ENCODE assay signal across 25 mouse cellular contexts in genomic region chr3:108494861-108495474, GRCm38 (mm10). TPM values are rescaled to one million over a fixed set of nuclear protein-coding genes. Genes with fewer than 3 reads are reported as not detected.
DNase-seq lines count a peak whose midpoint lies in the region; ATAC-seq lines count a peak whose summit lies in the region.
"Had no signal": no experiment of that assay in that cellular context is flagged by ENCODE, and none has a peak within 500 bp of the region (broad histone marks: within the 10 kb centered on the region; RNA-seq: fewer than 3 reads in every experiment).

No protein-coding gene starts in this region.

- DNase-seq in adrenal gland, postnatal 14 days = peak; percentile 30
- DNase-seq in adrenal gland, adult 18-20 months (ENCODE audit: low spot score in 2 of 2) = no peak
- peak; percentile 15 to 34 for DNase-seq in heart, postnatal 10 days
- no peak for DNase-seq in heart, adult 8-10 months (ENCODE audit: low spot score)
- DNase-seq in kidney, adult 9 months = peak; percentile 57
- DNase-seq in left cerebral cortex, postnatal 10 days (ENCODE audit: extremely low spot score in 1 of 2, low spot score in 2 of 2) = no peak
- DNase-seq: cerebellum, adult 18-20 months; cerebellum, postnatal 25 days; layer of hippocampus, postnatal 36 days; liver, embryonic 13.5 days; lung, adult 2 months; lung, postnatal 14 days; right cerebral cortex, postnatal 25 days had no signal

- intact Hi-C loops in heart, postnatal 10 days (cut with DNase I) = no loop called here
- intact Hi-C loops in left cerebral cortex, postnatal 10 days (cut with DNase I) = no loop called here

- H3K4me1 ChIP-seq in kidney, embryonic 14.5 days (ENCODE audit: control insufficient read depth, insufficient read depth, low read length) = no peaks in the 10 kb centered on the region
- peaks cover 5% of the 10 kb centered on the region; the same call in 1 of the 2 replicates for H3K4me1 ChIP-seq in brown adipose tissue, adult 24 weeks (ENCODE audit: control insufficient read depth, insufficient read depth, insufficient read length, low read length)
- H3K4me1 ChIP-seq: liver, embryonic 13.5 days had no signal

- no peak overlapping the region for H3K4me3 ChIP-seq in kidney, embryonic 14.5 days (ENCODE audit: low read length)
- no peak overlapping the region for H3K4me3 ChIP-seq in brown adipose tissue, adult 24 weeks (ENCODE audit: insufficient read depth, low read depth, low read length)
- H3K4me3 ChIP-seq: embryonic facial prominence, embryonic 12.5 days; heart, embryonic 10.5 days; limb, embryonic 12.5 days; liver, embryonic 13.5 days; midbrain, embryonic 12.5 days had no signal

- no peak overlapping the region for H3K9ac ChIP-seq in kidney, embryonic 14.5 days (ENCODE audit: low read depth, low read length)
- H3K9ac ChIP-seq: embryonic facial prominence, embryonic 12.5 days; limb, embryonic 12.5 days; liver, embryonic 13.5 days; midbrain, embryonic 12.5 days had no signal

- no peak for ATAC-seq in kidney, embryonic 14.5 days (ENCODE audit: low FRiP score, low TSS enrichment)

- 65% methylated on average over 9 of the region's 9 CpGs for WGBS in kidney, embryonic 14.5 days

- H3K27me3 ChIP-seq in kidney, embryonic 14.5 days (ENCODE audit: control insufficient read depth, insufficient read depth, low read length) = no peaks in the 10 kb centered on the region
- H3K27me3 ChIP-seq: embryonic facial prominence, embryonic 12.5 days; midbrain, embryonic 12.5 days had no signal

- no peaks in the 10 kb centered on the region for H3K36me3 ChIP-seq in kidney, embryonic 14.5 days (ENCODE audit: control insufficient read depth, insufficient read depth, low read length)
- H3K36me3 ChIP-seq: embryonic facial prominence, embryonic 12.5 days; heart, embryonic 10.5 days; limb, embryonic 12.5 days; liver, embryonic 13.5 days; midbrain, embryonic 12.5 days had no signal

- H3K4me2 ChIP-seq in kidney, embryonic 14.5 days (replicated peaks; ENCODE audit: low read depth, low read length) = no peak overlapping the region
- H3K4me2 ChIP-seq: limb, embryonic 12.5 days; liver, embryonic 13.5 days; midbrain, embryonic 12.5 days had no signal

- no peaks in the 10 kb centered on the region for H3K9me3 ChIP-seq in kidney, embryonic 14.5 days (ENCODE audit: control insufficient read depth, low read length)
- H3K9me3 ChIP-seq: embryonic facial prominence, embryonic 12.5 days; heart, embryonic 10.5 days; limb, embryonic 12.5 days; liver, embryonic 13.5 days; midbrain, embryonic 12.5 days had no signal

- H3K27ac ChIP-seq in kidney, embryonic 14.5 days (ENCODE audit: low read depth, low read length) = no peak overlapping the region
- peak overlapping the region; percentile 78 for H3K27ac ChIP-seq in brown adipose tissue, adult 24 weeks (replicated peaks; ENCODE audit: low read depth, low read length)
- H3K27ac ChIP-seq: embryonic facial prominence, embryonic 12.5 days; heart, embryonic 10.5 days; kidney, postnatal 0 days; limb, embryonic 12.5 days; liver, embryonic 13.5 days; midbrain, embryonic 12.5 days had no signal

RNA-seq across cellular contexts. Expression of gene 1700013F07Rik, which starts 39.0 kb away (rescaled TPM):
- total RNA-seq in adrenal gland, postnatal 14 days (2021) = not detected in 2 replicates
- total RNA-seq in adrenal gland, adult 18-20 months (2021) = not detected
- not detected for total RNA-seq in heart, postnatal 10 days (2021)
- total RNA-seq in heart, adult 8-10 months (2022) = not detected
- polyA plus RNA-seq in kidney, embryonic 14.5 days (2014; fragmentation: Nextera tagmentation; extraction: Ambion mirVana) = not detected in 2 replicates
- not detected in 2 replicates for polyA plus RNA-seq in brown adipose tissue, adult 24 weeks (2012; ENCODE audit: insufficient read depth, insufficient read length, missing spikeins)
- 1 to 10 TPM; 2.3 to 2.9 TPM for total RNA-seq in left cerebral cortex, postnatal 10 days (2021)
- total RNA-seq: hematopoietic stem cell, adult 5-6 weeks; megakaryocyte progenitor cell, adult 5-6 weeks; monocyte, adult 5-6 weeks had no signal
- polyA plus RNA-seq: kidney, postnatal 0 days; limb, embryonic 12.5 days; liver, embryonic 13.5 days; neural tube, embryonic 11.5 days; spleen, adult 2 months had no signal

RNA-seq across cellular contexts. Expression of gene 5330417C22Rik, which starts 41.4 kb away (rescaled TPM):
- total RNA-seq in adrenal gland, postnatal 14 days (2021) = 1.5 and 4.7 TPM in 2 replicates
- total RNA-seq in adrenal gland, adult 18-20 months (2021) = 1 to 10 TPM; 1.8 to 4.0 TPM
- total RNA-seq in heart, postnatal 10 days (2021) = under 1 TPM; 0.17 to 0.60 TPM
- under 1 TPM in 2 of 4 experiments, not detected in 2; 0.16 to 0.20 TPM for total RNA-seq in heart, adult 8-10 months (2022)
- 0.59 and 2.0 TPM in 2 replicates for polyA plus RNA-seq in kidney, embryonic 14.5 days (2014; fragmentation: Nextera tagmentation; extraction: Ambion mirVana)
- not detected in 2 replicates for polyA plus RNA-seq in brown adipose tissue, adult 24 weeks (2012; ENCODE audit: insufficient read depth, insufficient read length, missing spikeins)
- 10 to 100 TPM; 19.9 to 22.2 TPM for total RNA-seq in left cerebral cortex, postnatal 10 days (2021)

RNA-seq across cellular contexts. Expression of gene Sars, which starts 50.0 kb away (rescaled TPM):
- total RNA-seq in adrenal gland, postnatal 14 days (2021) = 144 and 167 TPM in 2 replicates
- 100 to 1,000 TPM; 168 to 202 TPM for total RNA-seq in adrenal gland, adult 18-20 months (2021)
- total RNA-seq in heart, postnatal 10 days (2021) = 10 to 100 TPM; 97.1 to 97.8 TPM
- 10 to 100 TPM; 76.6 to 83.9 (median 80.0) TPM for total RNA-seq in heart, adult 8-10 months (2022)
- 106 and 120 TPM in 2 replicates for polyA plus RNA-seq in kidney, embryonic 14.5 days (2014; fragmentation: Nextera tagmentation; extraction: Ambion mirVana)
- 87.8 and 101 TPM in 2 replicates for polyA plus RNA-seq in brown adipose tissue, adult 24 weeks (2012; ENCODE audit: insufficient read depth, insufficient read length, missing spikeins)
- total RNA-seq in left cerebral cortex, postnatal 10 days (2021) = 100 to 1,000 TPM; 212 to 216 TPM

Comparison
In these comparisons a context has a peak if more than half of its experiments do, and no peak if none do; other contexts are left out.
1. DNase-seq: peak in adrenal gland, postnatal 14 days (single experiment), heart, postnatal 10 days (2 of 2) and kidney, adult 9 months (single experiment); none in adrenal gland, adult 18-20 months (0 of 2), heart, adult 8-10 months (single experiment) and left cerebral cortex, postnatal 10 days (0 of 2).